Mouse (Mus musculus) layer of hippocampus, adult 8-10 months (tissue): ENCODE data around the gene Cdip1. TPM values are rescaled to one million over a fixed set of nuclear protein-coding genes. Genes with fewer than 3 reads are reported as not detected.
A peak's percentile ranks its signal among the peaks of the same experiment; 100 is the strongest.

Source experiments
- DNase-seq, 2 experiments: peaks; one replicate each; pipeline ENCODE4 v3.0.0; 2022; ENCODE audit warnings: low spot score in 2 of 2
- total RNA-seq, 4 experiments: library from RNA; stranded (reverse); gene quantifications; 2 replicates each; pipeline ENCODE4 v1.2.4; 2022

Cdip1 gene
- total RNA-seq, 4 experiments from 2014 or later = 214 to 244 (median 233) TPM

- peak; percentile 48 to 50 for DNase-seq
Measured at GRCm38 (mm10) chr16:4718753-4719518, 71.2 kb downstream of the Cdip1 start, which contains the start of gene Nmral1. Gene Nmral1 (minus strand): TSS chr16:4719356.

- DNase-seq = no peak
Measured at GRCm38 (mm10) chr16:4717866-4718265, 72.2 kb downstream of the Cdip1 start.

- DNase-seq = no peak
Measured at GRCm38 (mm10) chr16:4713861-4714710, 76.0 kb downstream of the Cdip1 start.

- no peak for DNase-seq
Measured at GRCm38 (mm10) chr16:4711173-4711572, 78.9 kb downstream of the Cdip1 start.

GRCm38 (mm10) chr16:4705541-4705940 lies 84.6 kb downstream of the Cdip1 start:
- DNase-seq = no peak

GRCm38 (mm10) chr16:4702646-4703045 lies 87.4 kb downstream of the Cdip1 start:
- no peak for DNase-seq

- DNase-seq = no peak
Measured at GRCm38 (mm10) chr16:4701211-4701610, 88.9 kb downstream of the Cdip1 start.

Other genes starting within 250 kb of the Cdip1 start
- 10 to 100 TPM; 10.4 to 14.5 (median 11.2) TPM for gene Srl, start 248.5 kb downstream of the Cdip1 start, total RNA-seq
- gene Tfap4, start 230.4 kb downstream of the Cdip1 start, total RNA-seq = 1 to 10 TPM; 5.8 to 7.4 (median 7.4) TPM
- 10 to 100 TPM; 10.9 to 18.4 (median 11.9) TPM for gene Glis2, start 195.6 kb downstream of the Cdip1 start, total RNA-seq
- 100 to 1,000 TPM in 1 of 4 experiments, 10 to 100 TPM in 3; 81.5 to 100 (median 89.5) TPM for gene Pam16, start 165.3 kb downstream of the Cdip1 start, total RNA-seq
- gene Vasn, start 150.4 kb downstream of the Cdip1 start, total RNA-seq = 10 to 100 TPM in 1 of 4 experiments, 1 to 10 TPM in 3; 4.8 to 10.2 (median 6.7) TPM
- gene Dnaja3, start 150.3 kb downstream of the Cdip1 start, total RNA-seq = 10 to 100 TPM; 59.6 to 68.7 (median 64.4) TPM
- 100 to 1,000 TPM in 1 of 4 experiments, 10 to 100 TPM in 3; 81.9 to 101 (median 90.3) TPM for gene Coro7, start 110.5 kb downstream of the Cdip1 start, total RNA-seq
- gene Nmral1, start 70.9 kb downstream of the Cdip1 start, total RNA-seq = 10 to 100 TPM; 14.3 to 19.6 (median 16.7) TPM
- 100 to 1,000 TPM in 1 of 4 experiments, 10 to 100 TPM in 3; 94.3 to 102 (median 99.2) TPM for gene Hmox2, start 63.9 kb downstream of the Cdip1 start, total RNA-seq
- not detected for gene 4930562C15Rik, start 45.1 kb upstream of the Cdip1 start, total RNA-seq
- 10 to 100 TPM; 76.3 to 89.8 (median 82.7) TPM for gene Ubald1, start 90.0 kb upstream of the Cdip1 start, total RNA-seq
- 100 to 1,000 TPM; 204 to 222 (median 214) TPM for gene Mgrn1, start 96.0 kb upstream of the Cdip1 start, total RNA-seq
- gene Nudt16l1, start 148.5 kb upstream of the Cdip1 start, total RNA-seq = 10 to 100 TPM; 75.3 to 81.3 (median 78.2) TPM
- gene Anks3, start 173.9 kb upstream of the Cdip1 start, total RNA-seq = 10 to 100 TPM; 67.3 to 90.8 (median 81.5) TPM
- not detected for gene Sept12, start 207.6 kb upstream of the Cdip1 start, total RNA-seq
- gene Smim22, start 217.0 kb upstream of the Cdip1 start, total RNA-seq = not detected
- gene Rogdi, start 223.3 kb upstream of the Cdip1 start, total RNA-seq = 100 to 1,000 TPM; 282 to 333 (median 307) TPM